Mouse (Mus musculus): ENCODE measurements around the gene Zdhhc8.

DNA sequence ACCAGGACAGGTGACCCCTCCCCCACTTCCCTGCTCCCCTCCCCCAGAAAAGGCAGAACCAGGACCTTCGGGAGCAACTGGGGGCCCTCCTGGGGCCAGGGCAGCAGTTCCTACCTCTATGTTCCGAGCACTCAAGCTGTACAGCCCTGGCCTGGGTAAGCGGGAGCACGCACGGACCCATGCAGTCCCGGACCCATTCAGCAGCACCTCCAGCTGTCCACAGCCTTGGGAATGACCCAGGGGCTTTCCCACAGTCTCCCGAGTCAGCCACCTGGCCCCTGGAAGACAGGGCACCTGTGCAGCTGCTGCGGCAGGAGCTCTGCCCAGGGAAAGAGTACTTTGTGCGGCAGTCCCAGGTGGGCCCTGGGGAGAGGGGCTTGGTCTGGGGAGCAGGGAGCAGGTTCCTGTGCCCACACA is 16.3 kb downstream of the Zdhhc8 start:
- TF ChIP-seq CTCF (IDR thresholded peaks at IDR 0.05; ENCODE audit: control insufficient read depth, insufficient read depth, low read length) (no peak), POLR2A (IDR thresholded peaks at IDR 0.05; ENCODE audit: borderline replicate concordance, control insufficient read depth, low read depth, low read length) (no peak)
